Mouse (Mus musculus) ES-E14 (cell line): ENCODE measurements at regions not wholly inside any gene's neighbourhood (a gene's known extent, or its start where the extent isn't known, plus 50 kb on each side); places are given as distances from the start of the nearest gene placed in this dataset.

Experiments used
- CHD2 ChIP-seq: IDR thresholded peaks from 2 replicates; pipeline ENCODE4 v1.6.1; 2014; ENCODE audit warnings: mild to moderate bottlenecking, low read depth, low read length, inconsistent platforms
- HCFC1 ChIP-seq: IDR thresholded peaks from 2 replicates; pipeline ENCODE4 v1.6.1; 2012; ENCODE audit warnings: low read length, inconsistent platforms, borderline replicate concordance; ENCODE audit not compliant: insufficient read depth
- MAFK ChIP-seq: IDR thresholded peaks from 2 replicates; pipeline ENCODE4 v1.6.1; 2014; ENCODE audit warnings: mild to moderate bottlenecking, low read depth, low read length, inconsistent platforms; ENCODE audit not compliant: insufficient read depth
- ZC3H11A ChIP-seq: IDR thresholded peaks from 2 replicates; pipeline ENCODE4 v1.6.1; 2012; ENCODE audit warnings: low read depth, mild to moderate bottlenecking, inconsistent platforms, low read length, borderline replicate concordance
- ZNF384 ChIP-seq: IDR thresholded peaks from 2 replicates; pipeline ENCODE4 v1.6.1; 2012; ENCODE audit warnings: low read depth, low read length, inconsistent platforms

GRCm38 (mm10) chr2:17215607-17216006 lies 515.7 kb downstream of the Nebl start:
- TF ChIP-seq HCFC1 (no peak), MAFK (no peak), ZNF384 (no peak), CHD2 (no peak), ZC3H11A (no peak)
